In the genomic region with DNA sequence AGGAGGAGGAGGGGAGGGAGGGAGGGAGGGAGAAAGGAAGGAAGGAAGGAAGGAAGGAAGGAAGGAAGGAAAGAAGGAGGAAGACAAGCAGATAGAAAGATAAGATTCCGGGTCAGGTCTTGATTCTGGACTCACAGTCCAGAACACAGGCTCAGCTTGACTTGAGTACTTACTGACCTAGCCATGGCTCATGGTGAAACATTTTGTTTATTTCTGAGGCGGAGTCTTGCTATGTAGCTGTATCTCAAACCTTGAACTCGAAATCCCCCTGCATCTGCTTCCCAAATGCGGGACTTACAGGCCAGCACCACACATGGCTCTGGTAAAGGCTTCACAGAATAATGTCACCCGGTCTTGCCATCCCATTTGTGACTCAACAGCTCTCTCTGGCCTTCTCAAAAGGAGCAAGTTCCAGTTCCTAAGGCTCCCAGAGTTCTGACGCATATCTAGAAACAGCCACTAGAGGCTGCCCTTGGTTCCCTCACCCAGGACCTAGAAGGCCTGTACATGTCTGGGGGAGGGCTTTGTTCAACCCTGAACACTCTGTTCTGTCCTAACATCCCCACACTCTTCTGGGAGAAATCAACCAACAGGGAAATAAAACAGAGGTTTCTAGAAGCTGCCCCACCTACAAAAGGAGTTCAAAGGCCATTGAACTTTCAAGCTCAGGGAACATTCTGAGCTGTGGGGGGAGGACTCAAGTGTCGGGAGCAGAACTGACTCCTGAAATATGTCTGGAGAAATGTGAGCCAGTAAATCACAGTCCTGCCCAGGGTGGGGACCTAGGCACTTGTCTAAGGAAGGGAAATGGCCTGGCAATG, we compare ENCODE assay signal across 8 mouse cellular contexts. TPM values are rescaled to one million over a fixed set of nuclear protein-coding genes. Genes with fewer than 3 reads are reported as not detected.
DNase-seq lines count a peak whose midpoint lies in the region; ATAC-seq and TF ChIP-seq lines count a peak whose summit lies in the region.

No protein-coding gene starts in this region.

- DNase-seq in 3134 (ENCODE audit: extremely low read depth, insufficient read length, low spot score) (peak; percentile 55), ES-E14 (ENCODE audit: low read depth, low spot score) (peak; percentile 26), liver (peak; percentile 26)
- peak; percentile 99 for DNase-seq in heart, adult 11 months
- DNase-seq in kidney, adult 2 months: peak; percentile 80
- DNase-seq in ovary, adult 18-20 months (ENCODE audit: low spot score): peak; percentile 47
- peak; percentile 59 for DNase-seq in thymus, postnatal 25 days

- H3K27me3 ChIP-seq in kidney, adult 2 months (replicated peaks; ENCODE audit: control insufficient read depth, insufficient read depth, low read length): no peaks in the 10 kb centered on the region

- no peak overlapping the region for H3K4me3 ChIP-seq in ES-E14 (ENCODE audit: insufficient read depth in 1 of 2, low read depth in 1 of 2, low read length in 2 of 2, poor library complexity in 1 of 2, severe bottlenecking in 1 of 2)
- no peak overlapping the region for H3K4me3 ChIP-seq in kidney, adult 2 months (ENCODE audit: insufficient read depth, low read depth, low read length)

- ATAC-seq in common myeloid progenitor, adult 5-6 weeks (replicated peaks; ENCODE audit: low read depth, poor library complexity, severe bottlenecking): peak; percentile 93

- in situ Hi-C loops in ES-E14 (cut with MboI; ENCODE audit: low sequenced_read_pairs in 2 of 2, unreplicated experiment in 2 of 2): no loop called here

- WGBS in kidney, adult 2 months: 47% methylated on average over 7 of the region's 7 CpGs

- H3K9ac ChIP-seq in ES-E14 (ENCODE audit: insufficient read depth, low read depth, low read length, poor library complexity, severe bottlenecking): no peak overlapping the region

- peak; percentile 78 for TF ChIP-seq CTCF in kidney, adult 2 months (conservative IDR thresholded peaks at IDR 0.05; ENCODE audit: insufficient read depth, insufficient read length, low read depth, low read length)

- H3K4me1 ChIP-seq in ES-E14 (ENCODE audit: control insufficient read depth in 2 of 2, insufficient read depth in 2 of 2, low read length in 2 of 2, poor library complexity in 1 of 2): no peaks in the 10 kb centered on the region
- H3K4me1 ChIP-seq in kidney, adult 2 months (ENCODE audit: control insufficient read depth, insufficient read depth, low read length): peaks cover 3% of the 10 kb centered on the region; the same call in 1 of the 2 replicates

- no peaks in the 10 kb centered on the region for H3K36me3 ChIP-seq in ES-E14 (ENCODE audit: control insufficient read depth, insufficient read depth, low read length, poor library complexity, severe bottlenecking)
- no peaks in the 10 kb centered on the region for H3K36me3 ChIP-seq in kidney, adult 2 months (ENCODE audit: control insufficient read depth, insufficient read depth, low read length)

- no peaks in the 10 kb centered on the region for H3K9me3 ChIP-seq in ES-E14 (ENCODE audit: control insufficient read depth, insufficient read depth, low read depth, low read length)

- TF ChIP-seq POLR2A in kidney, adult 2 months (IDR thresholded peaks at IDR 0.05; ENCODE audit: low read depth, low read length): no peak

- H3K27ac ChIP-seq in ES-E14 (ENCODE audit: insufficient read depth, low read depth, low read length, poor library complexity, severe bottlenecking): no peak overlapping the region
- no peak overlapping the region for H3K27ac ChIP-seq in kidney, adult 2 months (ENCODE audit: insufficient read depth, low read depth, low read length)

TF ChIP-seq in ES-E14, 5 proteins besides CTCF, POLR2A, EP300 and RAD21:
- TF ChIP-seq MAFK (IDR thresholded peaks at IDR 0.05; ENCODE audit: insufficient read depth, low read depth, low read length) (no peak), ZNF384 (IDR thresholded peaks at IDR 0.05; ENCODE audit: low read depth, low read length) (no peak), ZC3H11A (IDR thresholded peaks at IDR 0.05; ENCODE audit: borderline replicate concordance, low read depth, low read length) (no peak), CHD2 (IDR thresholded peaks at IDR 0.05; ENCODE audit: low read depth, low read length) (no peak), HCFC1 (IDR thresholded peaks at IDR 0.05; ENCODE audit: borderline replicate concordance, insufficient read depth, low read length) (no peak)

RNA-seq across cellular contexts. Expression of a gene that starts 56.2 kb away (rescaled TPM):
- total RNA-seq in ES-E14 (2012; rRNA removed): 24.6 and 26.7 TPM in 2 replicates
- 275 and 299 TPM in 2 replicates for total RNA-seq in common myeloid progenitor, adult 5-6 weeks (2017)
- polyA plus RNA-seq in kidney, adult 2 months (2012; rRNA removed): 12.0 and 13.2 TPM in 2 replicates

Comparison
In these comparisons a context has a peak if more than half of its experiments do, and no peak if none do; other contexts are left out.
1. DNase-seq: peak in every context shown above with its lines; median percentile 99 in heart, adult 11 months; 80 in kidney, adult 2 months; 59 in thymus, postnatal 25 days; 55 in 3134; 47 in ovary, adult 18-20 months; 26 in ES-E14; 26 in liver.